In the genomic region with DNA sequence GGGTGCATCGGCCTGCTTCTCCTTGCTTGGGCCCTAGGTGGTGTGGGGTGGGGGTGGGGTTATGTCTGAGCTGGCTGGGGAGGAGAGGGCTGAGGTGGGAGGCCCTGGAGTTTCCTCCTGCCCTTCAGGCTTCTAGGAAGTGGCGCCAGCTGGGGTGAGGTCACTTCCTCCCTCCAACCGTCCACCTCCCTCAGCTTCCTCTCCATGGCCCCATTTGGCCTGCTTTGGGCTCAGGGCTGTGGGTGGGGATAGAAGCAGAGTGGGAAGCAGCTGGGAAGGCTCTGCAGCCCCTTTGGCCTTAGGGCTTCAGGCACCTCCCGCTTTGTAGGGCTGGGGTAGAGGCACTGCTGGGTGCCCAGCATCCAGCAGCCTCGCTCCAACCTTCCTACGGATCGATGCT, we compare ENCODE assay signal across 9 mouse cellular contexts. TPM values are rescaled to one million over a fixed set of nuclear protein-coding genes. Genes with fewer than 3 reads are reported as not detected.
DNase-seq lines count a peak whose midpoint lies in the region; ATAC-seq and TF ChIP-seq lines count a peak whose summit lies in the region.
"Had no signal": no experiment of that assay in that cellular context is flagged by ENCODE, and none has a peak within 500 bp of the region (broad histone marks: within the 10 kb centered on the region; RNA-seq: fewer than 3 reads in every experiment).

No protein-coding gene starts in this region.

- H3K27ac ChIP-seq in hindbrain, embryonic 10.5 days, result peak overlapping the region; percentile 54
- no peak overlapping the region; the same call in 1 of the 2 replicates for H3K27ac ChIP-seq in hindbrain, embryonic 11.5 days (ENCODE audit: low read depth, low read length)
- H3K27ac ChIP-seq in brown adipose tissue, adult 24 weeks (replicated peaks; ENCODE audit: low read depth, low read length), result peak overlapping the region; percentile 92
- H3K27ac ChIP-seq in heart, postnatal 0 days (ENCODE audit: low read depth), result peak overlapping the region; percentile 76
- peak overlapping the region; percentile 58; the same call in 1 of the 2 replicates for H3K27ac ChIP-seq in limb, embryonic 10.5 days
- 0 out of 2 replicates have a peak overlapping the region, but pooled peaks have one; percentile 48 for H3K27ac ChIP-seq in midbrain, embryonic 15.5 days

- no peak for TF ChIP-seq CTCF in heart, postnatal 0 days (IDR thresholded peaks at IDR 0.05; ENCODE audit: low read depth)

- WGBS in hindbrain, embryonic 10.5 days, result 66% methylated on average over 7 of the region's 7 CpGs
- 70% methylated on average over 7 of the region's 7 CpGs for WGBS in hindbrain, embryonic 11.5 days
- 56% methylated on average over 7 of the region's 7 CpGs for WGBS in heart, postnatal 0 days
- WGBS in limb, embryonic 10.5 days, result 58% methylated on average over 7 of the region's 7 CpGs
- WGBS in midbrain, embryonic 15.5 days, result 66% methylated on average over 7 of the region's 7 CpGs

- DNase-seq in hindbrain, embryonic 10.5 days (ENCODE audit: low spot score), result peak; percentile 27
- no peak for DNase-seq in hindbrain, embryonic 11.5 days (ENCODE audit: low spot score)
- DNase-seq in heart, postnatal 0 days (ENCODE audit: low spot score), result peak; percentile 75
- DNase-seq in limb, embryonic 10.5 days (ENCODE audit: low spot score), result no peak
- DNase-seq in cerebellum, adult 9-10 months, result no peak
- DNase-seq in layer of hippocampus, adult 18-20 months (ENCODE audit: low spot score in 2 of 2), result no peak

- H3K4me2 ChIP-seq in hindbrain, embryonic 11.5 days (replicated peaks; ENCODE audit: low read depth, low read length), result no peak overlapping the region
- H3K4me2 ChIP-seq in heart, postnatal 0 days (ENCODE audit: low read depth, low read length), result peak overlapping the region; percentile 5; the same call in 1 of the 2 replicates
- no peak overlapping the region for H3K4me2 ChIP-seq in midbrain, embryonic 15.5 days

- peaks cover 46% of the 10 kb centered on the region for H3K4me1 ChIP-seq in hindbrain, embryonic 10.5 days (replicated peaks)
- peaks cover 3% of the 10 kb centered on the region; the same call in 1 of the 2 replicates for H3K4me1 ChIP-seq in hindbrain, embryonic 11.5 days (replicated peaks; ENCODE audit: control insufficient read depth, insufficient read depth, low read length)
- H3K4me1 ChIP-seq in brown adipose tissue, adult 24 weeks (ENCODE audit: control insufficient read depth, insufficient read depth, insufficient read length, low read length), result peaks cover 12% of the 10 kb centered on the region
- peaks cover 30% of the 10 kb centered on the region for H3K4me1 ChIP-seq in heart, postnatal 0 days (ENCODE audit: control insufficient read depth, insufficient read depth)
- H3K4me1 ChIP-seq in limb, embryonic 10.5 days, result peaks cover 41% of the 10 kb centered on the region
- H3K4me1 ChIP-seq in midbrain, embryonic 15.5 days, result peaks cover 36% of the 10 kb centered on the region

- H3K36me3 ChIP-seq in hindbrain, embryonic 10.5 days, result peaks cover 40% of the 10 kb centered on the region
- peaks cover 13% of the 10 kb centered on the region for H3K36me3 ChIP-seq in hindbrain, embryonic 11.5 days (ENCODE audit: control insufficient read depth, insufficient read depth, low read length)
- peaks cover 70% of the 10 kb centered on the region for H3K36me3 ChIP-seq in heart, postnatal 0 days (replicated peaks; ENCODE audit: control insufficient read depth, insufficient read depth, low read length)
- peaks cover 67% of the 10 kb centered on the region for H3K36me3 ChIP-seq in limb, embryonic 10.5 days
- peaks cover 19% of the 10 kb centered on the region; the same call in 1 of the 2 replicates for H3K36me3 ChIP-seq in midbrain, embryonic 15.5 days (replicated peaks)

- no peak overlapping the region for H3K4me3 ChIP-seq in hindbrain, embryonic 10.5 days
- H3K4me3 ChIP-seq in hindbrain, embryonic 11.5 days (ENCODE audit: low read depth, low read length), result no peak overlapping the region
- H3K4me3 ChIP-seq in brown adipose tissue, adult 24 weeks (ENCODE audit: insufficient read depth, low read depth, low read length), result 0 out of 2 replicates have a peak overlapping the region, but pooled peaks have one; percentile 12
- H3K4me3 ChIP-seq in heart, postnatal 0 days (ENCODE audit: low read depth, low read length), result no peak overlapping the region
- H3K4me3 ChIP-seq in limb, embryonic 10.5 days, result no peak overlapping the region
- no peak overlapping the region for H3K4me3 ChIP-seq in midbrain, embryonic 15.5 days

- no peak overlapping the region for H3K9ac ChIP-seq in hindbrain, embryonic 11.5 days (ENCODE audit: low read depth, low read length)
- H3K9ac ChIP-seq in heart, postnatal 0 days (replicated peaks; ENCODE audit: low read depth, low read length), result peak overlapping the region; percentile 8; the same call in 1 of the 2 replicates
- no peak overlapping the region for H3K9ac ChIP-seq in midbrain, embryonic 15.5 days

- peak; percentile 70; the same call in 1 of the 2 replicates for TF ChIP-seq EP300 in heart, postnatal 0 days (IDR thresholded peaks at IDR 0.05; ENCODE audit: low read depth)

- peaks cover 4% of the 10 kb centered on the region for H3K27me3 ChIP-seq in hindbrain, embryonic 10.5 days (ENCODE audit: insufficient read depth, poor library complexity, severe bottlenecking)
- no peaks in the 10 kb centered on the region for H3K27me3 ChIP-seq in hindbrain, embryonic 11.5 days (ENCODE audit: control insufficient read depth, insufficient read depth, low read length)
- H3K27me3 ChIP-seq in heart, postnatal 0 days (ENCODE audit: control insufficient read depth, insufficient read depth, low read length), result no peaks in the 10 kb centered on the region
- no peaks in the 10 kb centered on the region for H3K27me3 ChIP-seq in limb, embryonic 10.5 days (ENCODE audit: low read depth, poor library complexity, severe bottlenecking)
- no peaks in the 10 kb centered on the region for H3K27me3 ChIP-seq in midbrain, embryonic 15.5 days (replicated peaks)
- H3K27me3 ChIP-seq: Patski had no signal

- no peaks in the 10 kb centered on the region for H3K9me3 ChIP-seq in hindbrain, embryonic 10.5 days
- no peaks in the 10 kb centered on the region for H3K9me3 ChIP-seq in hindbrain, embryonic 11.5 days (ENCODE audit: control insufficient read depth, low read length)
- no peaks in the 10 kb centered on the region for H3K9me3 ChIP-seq in heart, postnatal 0 days (replicated peaks; ENCODE audit: control insufficient read depth, low read length)
- no peaks in the 10 kb centered on the region for H3K9me3 ChIP-seq in limb, embryonic 10.5 days (replicated peaks)
- H3K9me3 ChIP-seq in midbrain, embryonic 15.5 days, result no peaks in the 10 kb centered on the region

- no peak for ATAC-seq in hindbrain, embryonic 11.5 days (ENCODE audit: low FRiP score)
- peak; percentile 8; the same call in 1 of the 2 replicates for ATAC-seq in heart, postnatal 0 days (ENCODE audit: insufficient read depth, low read depth)
- no peak for ATAC-seq in midbrain, embryonic 15.5 days (replicated peaks)

RNA-seq across cellular contexts. Expression of a gene that starts 22.8 kb away (rescaled TPM):
- polyA plus RNA-seq in hindbrain, embryonic 10.5 days (2016; fragmentation: Nextera tagmentation; extraction: Ambion mirVana), result 2.5 and 6.8 TPM in 2 replicates
- 4.5 and 5.6 TPM in 2 replicates for polyA plus RNA-seq in hindbrain, embryonic 11.5 days (2014; fragmentation: Nextera tagmentation; extraction: Ambion mirVana)
- not detected in 2 replicates for polyA plus RNA-seq in brown adipose tissue, adult 24 weeks (2012; ENCODE audit: insufficient read depth, insufficient read length, missing spikeins)
- total RNA-seq in heart, postnatal 0 days (2014; rRNA removed; ENCODE audit: low replicate concordance), result 1.4 TPM in 1 of 2 replicates, not detected in the other
- polyA plus RNA-seq in heart, postnatal 0 days (2015; fragmentation: Nextera tagmentation; extraction: Ambion mirVana), result 4.6 and 6.0 TPM in 2 replicates
- 3.1 and 3.2 TPM in 2 replicates for polyA plus RNA-seq in limb, embryonic 10.5 days (2016; fragmentation: Nextera tagmentation; extraction: Ambion mirVana)
- 8.1 and 8.5 TPM in 2 replicates for polyA plus RNA-seq in midbrain, embryonic 15.5 days (2015; fragmentation: Nextera tagmentation; extraction: Ambion mirVana)
- total RNA-seq in layer of hippocampus, adult 18-20 months (2021), result 1 to 10 TPM; 2.3 to 2.7 TPM

RNA-seq across cellular contexts. Expression of a gene that starts 29.0 kb away (rescaled TPM):
- polyA plus RNA-seq in hindbrain, embryonic 10.5 days (2016; fragmentation: Nextera tagmentation; extraction: Ambion mirVana), result 36.9 and 53.5 TPM in 2 replicates
- polyA plus RNA-seq in hindbrain, embryonic 11.5 days (2014; fragmentation: Nextera tagmentation; extraction: Ambion mirVana), result 22.5 and 26.1 TPM in 2 replicates
- 2.7 and 2.8 TPM in 2 replicates for polyA plus RNA-seq in brown adipose tissue, adult 24 weeks (2012; ENCODE audit: insufficient read depth, insufficient read length, missing spikeins)
- 23.8 and 31.4 TPM in 2 replicates for total RNA-seq in heart, postnatal 0 days (2014; rRNA removed; ENCODE audit: low replicate concordance)
- 4.6 and 5.8 TPM in 2 replicates for polyA plus RNA-seq in heart, postnatal 0 days (2015; fragmentation: Nextera tagmentation; extraction: Ambion mirVana)
- 40.1 and 44.4 TPM in 2 replicates for polyA plus RNA-seq in limb, embryonic 10.5 days (2016; fragmentation: Nextera tagmentation; extraction: Ambion mirVana)
- polyA plus RNA-seq in midbrain, embryonic 15.5 days (2015; fragmentation: Nextera tagmentation; extraction: Ambion mirVana), result 33.2 and 33.3 TPM in 2 replicates
- total RNA-seq in layer of hippocampus, adult 18-20 months (2021), result 10 to 100 TPM; 17.0 to 17.3 TPM

RNA-seq across cellular contexts. Expression of a gene that starts 41.7 kb away (rescaled TPM):
- polyA plus RNA-seq in hindbrain, embryonic 10.5 days (2016; fragmentation: Nextera tagmentation; extraction: Ambion mirVana), result 386 TPM in 2 replicates
- 298 and 313 TPM in 2 replicates for polyA plus RNA-seq in hindbrain, embryonic 11.5 days (2014; fragmentation: Nextera tagmentation; extraction: Ambion mirVana)
- polyA plus RNA-seq in brown adipose tissue, adult 24 weeks (2012; ENCODE audit: insufficient read depth, insufficient read length, missing spikeins), result 245 and 259 TPM in 2 replicates
- total RNA-seq in heart, postnatal 0 days (2014; rRNA removed; ENCODE audit: low replicate concordance), result 90.3 and 93.2 TPM in 2 replicates
- 382 and 414 TPM in 2 replicates for polyA plus RNA-seq in heart, postnatal 0 days (2015; fragmentation: Nextera tagmentation; extraction: Ambion mirVana)
- polyA plus RNA-seq in limb, embryonic 10.5 days (2016; fragmentation: Nextera tagmentation; extraction: Ambion mirVana), result 420 and 449 TPM in 2 replicates
- 225 and 244 TPM in 2 replicates for polyA plus RNA-seq in midbrain, embryonic 15.5 days (2015; fragmentation: Nextera tagmentation; extraction: Ambion mirVana)
- total RNA-seq in layer of hippocampus, adult 18-20 months (2021), result 100 to 1,000 TPM; 132 to 136 TPM

RNA-seq across cellular contexts. Expression of a gene that starts 49.3 kb away (rescaled TPM):
- polyA plus RNA-seq in hindbrain, embryonic 10.5 days (2016; fragmentation: Nextera tagmentation; extraction: Ambion mirVana), result 65.3 and 72.1 TPM in 2 replicates
- 49.8 and 51.2 TPM in 2 replicates for polyA plus RNA-seq in hindbrain, embryonic 11.5 days (2014; fragmentation: Nextera tagmentation; extraction: Ambion mirVana)
- 12.9 and 13.0 TPM in 2 replicates for polyA plus RNA-seq in brown adipose tissue, adult 24 weeks (2012; ENCODE audit: insufficient read depth, insufficient read length, missing spikeins)
- 25.8 and 74.7 TPM in 2 replicates for total RNA-seq in heart, postnatal 0 days (2014; rRNA removed; ENCODE audit: low replicate concordance)
- polyA plus RNA-seq in heart, postnatal 0 days (2015; fragmentation: Nextera tagmentation; extraction: Ambion mirVana), result 37.3 and 39.2 TPM in 2 replicates
- 75.0 and 83.0 TPM in 2 replicates for polyA plus RNA-seq in limb, embryonic 10.5 days (2016; fragmentation: Nextera tagmentation; extraction: Ambion mirVana)
- polyA plus RNA-seq in midbrain, embryonic 15.5 days (2015; fragmentation: Nextera tagmentation; extraction: Ambion mirVana), result 49.4 and 50.9 TPM in 2 replicates
- 10 to 100 TPM; 17.4 to 17.5 TPM for total RNA-seq in layer of hippocampus, adult 18-20 months (2021)

RNA-seq across cellular contexts. Expression of a gene that starts 60.0 kb away (rescaled TPM):
- 2.1 TPM in 2 replicates for polyA plus RNA-seq in hindbrain, embryonic 10.5 days (2016; fragmentation: Nextera tagmentation; extraction: Ambion mirVana)
- 0.57 and 0.88 TPM in 2 replicates for polyA plus RNA-seq in hindbrain, embryonic 11.5 days (2014; fragmentation: Nextera tagmentation; extraction: Ambion mirVana)
- polyA plus RNA-seq in brown adipose tissue, adult 24 weeks (2012; ENCODE audit: insufficient read depth, insufficient read length, missing spikeins), result 0.79 TPM in 1 of 2 replicates, not detected in the other
- total RNA-seq in heart, postnatal 0 days (2014; rRNA removed; ENCODE audit: low replicate concordance), result 0.43 TPM in 1 of 2 replicates, not detected in the other
- polyA plus RNA-seq in heart, postnatal 0 days (2015; fragmentation: Nextera tagmentation; extraction: Ambion mirVana), result 0.34 and 0.48 TPM in 2 replicates
- 1.5 and 2.3 TPM in 2 replicates for polyA plus RNA-seq in limb, embryonic 10.5 days (2016; fragmentation: Nextera tagmentation; extraction: Ambion mirVana)
- polyA plus RNA-seq in midbrain, embryonic 15.5 days (2015; fragmentation: Nextera tagmentation; extraction: Ambion mirVana), result 2.5 and 2.9 TPM in 2 replicates
- 1 to 10 TPM; 3.1 to 3.2 TPM for total RNA-seq in layer of hippocampus, adult 18-20 months (2021)

Comparison
In these comparisons a context has a peak if more than half of its experiments do, and no peak if none do; other contexts are left out.
1. DNase-seq: peak in hindbrain, embryonic 10.5 days (single experiment) and heart, postnatal 0 days (single experiment); none in hindbrain, embryonic 11.5 days (single experiment), limb, embryonic 10.5 days (single experiment), cerebellum, adult 9-10 months (single experiment) and layer of hippocampus, adult 18-20 months (0 of 2).